Mouse (Mus musculus) forebrain, embryonic 10.5 days (tissue): ENCODE measurements around the gene Eif4ebp2. TPM values are rescaled to one million over a fixed set of nuclear protein-coding genes. Genes with fewer than 3 reads are reported as not detected.
"Not testable (repeated sequence)": the region's sequence is repeated elsewhere in the genome, so short reads cannot be mapped to it uniquely, and the experiment has no call there.

Experiments used
- DNase-seq: peaks from one replicate; pipeline ENCODE4 v3.0.0-alpha.2; 2017; ENCODE audit warnings: low spot score; ENCODE audit errors: extremely low spot score
- H3K27ac ChIP-seq: fragments of 300-500 bp; sonication (generic); 2 replicates; pipeline ENCODE4 v1.5.1; 2016; ENCODE audit warnings: mild to moderate bottlenecking
- H3K27me3 ChIP-seq: fragments of 300-500 bp; sonication (generic); 2 replicates; pipeline ENCODE4 v1.6.1; 2016; ENCODE audit warnings: mild to moderate bottlenecking; ENCODE audit not compliant: poor library complexity, severe bottlenecking
- H3K36me3 ChIP-seq: fragments of 300-500 bp; sonication (generic); replicated peaks from 2 replicates; pipeline ENCODE4 v1.6.1; 2016; ENCODE audit warnings: mild to moderate bottlenecking, moderate library complexity
- H3K4me1 ChIP-seq: fragments of 300-500 bp; sonication (generic); 2 replicates; pipeline ENCODE4 v1.6.1; 2016
- H3K4me3 ChIP-seq: fragments of 300-500 bp; sonication (generic); 2 replicates; pipeline ENCODE4 v1.5.1; 2016; ENCODE audit warnings: mild to moderate bottlenecking, moderate library complexity
- H3K9me3 ChIP-seq: fragments of 300-500 bp; sonication (generic); 2 replicates; pipeline ENCODE4 v1.6.1; 2016; ENCODE audit warnings: mild to moderate bottlenecking, moderate library complexity
- WGBS: fragments of 180-500 bp; shearing (Covaris S2); methylation state at CpG from one replicate; pipeline ENCODE4 v1.1.7; 2016; 5-methylcytosine and 5-hydroxymethylcytosine counted together
- polyA plus RNA-seq: library from polyadenylated mRNA; unstranded; fragments of >200 nt; fragmentation: Nextera tagmentation; extraction: Ambion mirVana; gene quantifications from 2 replicates; pipeline ENCODE4 v1.2.1, GENCODE M21; 2016

Eif4ebp2 gene
- polyA plus RNA-seq, 1 experiment from 2014 or later, result 104 TPM

GRCm38 (mm10) chr10:61479927-61480326 is 27.5 kb upstream of the Eif4ebp2 start:
- Histone ChIP-seq H3K4me3 (no peak overlapping the region), H3K27me3 (peaks cover 22% of the 10 kb centered on the region), H3K4me1 (peaks cover 34% of the 10 kb centered on the region), H3K9me3 (no peaks in the 10 kb centered on the region), H3K27ac (no peak overlapping the region), H3K36me3 (no peaks in the 10 kb centered on the region)
- DNase-seq, result no peak
- WGBS, result 95% methylated on average over 4 of the region's 4 CpGs

- H3K27ac ChIP-seq, result no peak overlapping the region
- no peaks in the 10 kb centered on the region for H3K36me3 ChIP-seq
- no peak for DNase-seq
- H3K9me3 ChIP-seq, result no peaks in the 10 kb centered on the region
- H3K4me3 ChIP-seq, result no peak overlapping the region
- WGBS, result 94% methylated on average over 10 of the region's 10 CpGs
- peaks cover 34% of the 10 kb centered on the region for H3K4me1 ChIP-seq
- peaks cover 22% of the 10 kb centered on the region for H3K27me3 ChIP-seq
Observed at GRCm38 (mm10) chr10:61479461-61479860, 27.0 kb upstream of the Eif4ebp2 start.

- 4% methylated on average over 15 of the region's 15 CpGs for WGBS
- H3K4me3 ChIP-seq, result peak overlapping the region; percentile 86
- no peak for DNase-seq
Observed at GRCm38 (mm10) chr10:61476440-61477165, 24.1 kb upstream of the Eif4ebp2 start.

GRCm38 (mm10) chr10:61475594-61476439 is 23.4 kb upstream of the Eif4ebp2 start, which contains the start of gene Lrrc20:
TSS of gene Lrrc20 (plus strand) at chr10:61475801.
- Histone ChIP-seq H3K36me3 (no peaks in the 10 kb centered on the region), H3K4me1 (peaks cover 32% of the 10 kb centered on the region), H3K4me3 (peak within 1 kb of the TSS; percentile 86), H3K9me3 (no peaks in the 10 kb centered on the region), H3K27ac (peak within 1 kb of the TSS; percentile 94), H3K27me3 (peaks cover 22% of the 10 kb centered on the region)
- WGBS, result under 1% methylated on average over 70 of the region's 70 CpGs
- peak; percentile 96 for DNase-seq

More at GRCm38 (mm10) chr10:61476440-61477165, 24.1 kb upstream of the Eif4ebp2 start:
- Histone ChIP-seq H3K27ac (peak overlapping the region; percentile 94), H3K27me3 (peaks cover 22% of the 10 kb centered on the region), H3K4me1 (peaks cover 32% of the 10 kb centered on the region), H3K36me3 (no peaks in the 10 kb centered on the region), H3K9me3 (no peaks in the 10 kb centered on the region)

- 70% methylated on average over 1 of the region's 1 CpGs for WGBS
- no peaks in the 10 kb centered on the region for H3K36me3 ChIP-seq
- DNase-seq, result no peak
- peaks cover 22% of the 10 kb centered on the region for H3K27me3 ChIP-seq
- no peak overlapping the region for H3K27ac ChIP-seq
- H3K4me1 ChIP-seq, result peaks cover 32% of the 10 kb centered on the region
- H3K9me3 ChIP-seq, result no peaks in the 10 kb centered on the region
- no peak overlapping the region; the same call in 1 of the 2 replicates for H3K4me3 ChIP-seq
Observed at GRCm38 (mm10) chr10:61474344-61474743, 21.9 kb upstream of the Eif4ebp2 start.

GRCm38 (mm10) chr10:61473640-61474039 is 21.2 kb upstream of the Eif4ebp2 start:
- peaks cover 22% of the 10 kb centered on the region for H3K27me3 ChIP-seq
- H3K4me3 ChIP-seq, result no peak overlapping the region
- no peak for DNase-seq
- H3K4me1 ChIP-seq, result peaks cover 32% of the 10 kb centered on the region
- no peaks in the 10 kb centered on the region for H3K9me3 ChIP-seq
- 78% methylated on average over 3 of the region's 3 CpGs for WGBS
- no peaks in the 10 kb centered on the region for H3K36me3 ChIP-seq
- no peak overlapping the region for H3K27ac ChIP-seq

GRCm38 (mm10) chr10:61468900-61469299 is 16.4 kb upstream of the Eif4ebp2 start:
- no peaks in the 10 kb centered on the region for H3K27me3 ChIP-seq
- no peak overlapping the region for H3K27ac ChIP-seq
- no peak overlapping the region for H3K4me3 ChIP-seq
- no peak for DNase-seq
- 72% methylated on average over 7 of the region's 7 CpGs for WGBS
- H3K4me1 ChIP-seq, result no peaks in the 10 kb centered on the region
- H3K9me3 ChIP-seq, result no peaks in the 10 kb centered on the region
- H3K36me3 ChIP-seq, result no peaks in the 10 kb centered on the region

- WGBS, result 31% methylated on average over 5 of the region's 5 CpGs
- H3K27me3 ChIP-seq, result no peaks in the 10 kb centered on the region
- H3K4me3 ChIP-seq, result no peak overlapping the region
- peak; percentile 36 for DNase-seq
- no peaks in the 10 kb centered on the region for H3K4me1 ChIP-seq
- no peak overlapping the region for H3K27ac ChIP-seq
- H3K36me3 ChIP-seq, result no peaks in the 10 kb centered on the region
- H3K9me3 ChIP-seq, result no peaks in the 10 kb centered on the region
Observed at GRCm38 (mm10) chr10:61466873-61467272, 14.4 kb upstream of the Eif4ebp2 start.

- no peak for DNase-seq
Observed at GRCm38 (mm10) chr10:61466242-61466641, 13.8 kb upstream of the Eif4ebp2 start.

GRCm38 (mm10) chr10:61465009-61465408 is 12.5 kb upstream of the Eif4ebp2 start:
- H3K9me3 ChIP-seq, result no peaks in the 10 kb centered on the region
- no peaks in the 10 kb centered on the region for H3K27me3 ChIP-seq
- no peak overlapping the region for H3K4me3 ChIP-seq
- 86% methylated on average over 4 of the region's 4 CpGs for WGBS
- no peaks in the 10 kb centered on the region for H3K36me3 ChIP-seq
- H3K27ac ChIP-seq, result no peak overlapping the region
- H3K4me1 ChIP-seq, result no peaks in the 10 kb centered on the region
- no peak for DNase-seq

More at GRCm38 (mm10) chr10:61466242-61466641, 13.8 kb upstream of the Eif4ebp2 start:
- no peaks in the 10 kb centered on the region for H3K27me3 ChIP-seq
- no peak overlapping the region for H3K4me3 ChIP-seq
- H3K9me3 ChIP-seq, result no peaks in the 10 kb centered on the region
- no peaks in the 10 kb centered on the region for H3K36me3 ChIP-seq
- H3K27ac ChIP-seq, result no peak overlapping the region
- no peaks in the 10 kb centered on the region for H3K4me1 ChIP-seq
- WGBS, result 73% methylated on average over 8 of the region's 8 CpGs

GRCm38 (mm10) chr10:61457182-61457581 is 4.7 kb upstream of the Eif4ebp2 start:
- Histone ChIP-seq H3K4me1 (no peaks in the 10 kb centered on the region), H3K9me3 (no peaks in the 10 kb centered on the region), H3K27me3 (no peaks in the 10 kb centered on the region), H3K4me3 (no peak overlapping the region), H3K36me3 (no peaks in the 10 kb centered on the region), H3K27ac (no peak overlapping the region)
- 76% methylated on average over 3 of the region's 3 CpGs for WGBS
- no peak for DNase-seq

GRCm38 (mm10) chr10:61453171-61453570 is 710 bp upstream of the Eif4ebp2 start:
- Histone ChIP-seq H3K36me3 (peaks cover 27% of the 10 kb centered on the region), H3K4me3 (peak overlapping the region; percentile 74), H3K4me1 (peaks cover 34% of the 10 kb centered on the region)
- not testable (repeated sequence) for H3K27ac ChIP-seq, DNase-seq, H3K9me3 ChIP-seq, H3K27me3 ChIP-seq
- 77% methylated on average over 3 of the region's 3 CpGs for WGBS
